Mouse (Mus musculus) right cerebral cortex, postnatal 10 days (tissue): ENCODE results near the gene Xpnpep3.

Source experiments
- DNase-seq, 2 experiments: peaks; one replicate each; pipeline ENCODE4 v3.0.0; 2021; ENCODE audit warnings: low spot score in 2 of 2

The Xpnpep3 gene

GRCm38 (mm10) chr15:81399297-81399637 is 671 bp upstream of the Xpnpep3 start:
- DNase-seq, result no peak

DNA sequence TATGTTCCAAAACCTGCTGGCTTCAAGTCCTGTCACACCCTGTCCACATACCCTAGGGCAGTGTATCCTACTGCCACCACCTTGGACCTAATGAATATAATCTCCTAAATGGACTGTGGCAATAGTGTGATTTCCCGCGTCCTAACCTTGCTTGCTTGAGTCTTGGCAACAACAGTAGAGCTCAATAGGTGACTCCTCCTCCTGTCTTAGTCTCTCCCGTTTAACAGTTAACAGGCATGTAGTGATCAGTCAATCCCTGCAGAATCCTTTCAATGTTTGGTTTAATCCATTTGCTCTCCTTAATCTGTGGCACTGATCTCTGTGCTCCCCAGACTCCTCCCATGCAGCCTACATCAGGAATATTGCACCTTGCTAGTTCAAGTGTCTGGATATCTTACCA is 5.1 kb downstream of the Xpnpep3 start:
- no peak for DNase-seq

DNA sequence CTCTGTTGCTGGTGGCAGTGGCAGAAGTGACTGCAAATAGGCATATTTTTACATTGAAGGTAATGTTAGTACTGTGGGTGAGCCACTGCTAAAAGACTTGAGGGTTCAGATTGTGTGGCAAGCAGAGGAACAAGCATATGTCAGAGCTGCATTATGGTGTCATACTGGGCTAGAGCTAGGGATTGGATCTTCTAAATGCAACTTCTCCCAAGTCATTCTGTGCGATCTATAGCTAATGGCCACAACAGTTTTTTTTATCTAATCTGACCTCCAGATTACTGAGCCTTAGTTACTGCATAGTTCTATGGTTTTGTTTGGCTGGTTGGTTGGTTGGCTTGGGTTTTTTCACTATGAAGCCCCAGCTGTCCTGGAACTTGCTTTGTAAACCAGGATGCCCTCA is 8.3 kb downstream of the Xpnpep3 start, which contains the start of gene Dnajb7:
Dnajb7 (minus strand) TSS at position 101 of the 400 bp plus-strand sequence.
- no peak for DNase-seq

- peak in 1 of 2 experiments; percentile 34 for DNase-seq
Measured at GRCm38 (mm10) chr15:81416763-81417310, 16.9 kb downstream of the Xpnpep3 start.

DNA sequence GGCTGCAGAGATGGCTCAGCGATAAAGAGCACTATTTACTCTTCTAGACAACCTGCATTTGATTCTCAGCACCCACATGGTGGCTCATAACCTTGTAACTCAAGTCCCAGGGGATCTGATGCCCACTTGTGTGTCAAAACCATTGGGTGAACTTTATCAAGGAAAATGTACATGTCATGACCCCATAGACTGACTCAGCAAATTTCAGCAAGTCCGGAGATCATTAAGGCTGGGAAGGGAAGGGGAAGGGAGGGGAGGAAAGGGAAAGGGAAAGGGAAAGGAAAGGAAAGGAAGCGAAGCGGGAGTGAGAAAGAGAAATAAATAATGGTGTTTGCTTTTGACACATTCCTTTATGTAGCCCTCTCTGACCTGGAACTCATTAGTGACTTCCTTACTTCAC is 18.1 kb downstream of the Xpnpep3 start:
- no peak for DNase-seq

DNA sequence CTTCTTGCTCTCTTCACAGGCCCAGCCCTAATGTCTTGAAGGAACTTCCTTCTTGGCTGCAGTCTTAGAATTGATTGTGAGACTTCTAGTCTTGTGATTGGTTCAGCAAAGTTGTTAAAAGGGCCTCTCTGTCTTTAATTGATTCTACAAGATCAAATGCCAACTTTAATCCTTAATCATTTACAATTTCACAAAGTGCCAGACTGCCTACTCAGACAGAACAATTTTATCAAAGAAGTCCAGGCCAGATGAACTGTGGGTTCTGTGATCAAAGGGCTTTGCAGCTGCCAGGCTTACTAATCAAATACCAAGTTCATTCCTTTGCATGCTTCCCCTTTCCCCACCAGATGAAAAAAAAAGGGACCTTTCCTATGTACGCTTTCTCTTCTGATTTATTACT is 21.5 kb downstream of the Xpnpep3 start:
- DNase-seq, result no peak

DNA sequence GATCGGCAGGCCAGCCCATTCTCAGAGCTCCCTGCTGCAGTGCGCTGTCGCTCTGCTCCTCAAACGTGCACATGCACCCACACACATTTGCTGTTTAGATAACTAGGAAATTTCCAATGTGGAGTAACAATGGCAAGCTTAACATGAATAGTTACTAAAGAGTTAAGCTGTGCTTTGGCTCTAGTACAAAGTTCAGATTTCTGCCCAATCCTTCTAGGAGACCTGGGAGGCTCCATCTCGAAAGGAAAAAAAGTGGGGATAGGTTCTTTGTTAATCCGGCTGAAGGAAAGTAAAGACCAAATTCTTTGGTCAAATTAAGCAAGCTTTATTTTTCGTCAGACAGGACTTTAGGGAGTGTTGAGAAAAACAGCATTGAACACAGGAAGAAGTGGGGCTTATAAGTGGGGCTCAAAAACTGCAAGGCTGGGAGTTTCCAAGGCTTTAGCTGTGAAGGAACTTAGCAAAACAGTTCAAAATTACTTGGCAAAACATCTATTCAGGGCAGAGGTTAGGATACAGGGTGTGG is 22.3 kb downstream of the Xpnpep3 start:
- DNase-seq, result no peak

- no peak for DNase-seq
Measured at GRCm38 (mm10) chr15:81425311-81425710, 25.4 kb downstream of the Xpnpep3 start.

GRCm38 (mm10) chr15:81427947-81428346 is 28.0 kb downstream of the Xpnpep3 start:
- DNase-seq, result no peak

GRCm38 (mm10) chr15:81431195-81431594 is 31.3 kb downstream of the Xpnpep3 start:
- DNase-seq, result no peak

DNA sequence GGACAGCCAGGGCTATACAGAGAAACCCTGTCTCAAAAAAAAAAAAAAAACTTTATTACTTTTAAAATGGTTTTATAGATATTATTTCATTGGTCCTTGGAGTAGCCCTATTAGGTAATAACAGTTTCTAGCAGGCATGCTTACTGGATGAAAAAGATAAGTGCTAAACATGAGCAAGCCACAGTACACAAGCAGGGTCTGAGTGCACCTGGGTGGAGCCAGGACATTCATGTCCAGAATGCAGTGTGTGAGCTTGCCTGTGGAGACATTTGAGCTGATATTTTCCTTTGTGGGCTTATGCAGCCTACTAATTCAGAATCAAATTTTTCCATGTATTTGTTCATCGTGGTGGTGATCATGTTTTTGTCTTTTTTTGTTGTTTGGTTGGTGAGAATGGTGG is 38.4 kb downstream of the Xpnpep3 start:
- DNase-seq, result no peak

GRCm38 (mm10) chr15:81439236-81439635 is 39.3 kb downstream of the Xpnpep3 start:
- no peak for DNase-seq

- DNase-seq, result peak; percentile 65 to 68
Measured at GRCm38 (mm10) chr15:81448463-81448862, 48.5 kb downstream of the Xpnpep3 start.

GRCm38 (mm10) chr15:81461523-81461922 is 61.6 kb downstream of the Xpnpep3 start:
- no peak for DNase-seq

GRCm38 (mm10) chr15:81465016-81465660 is 65.2 kb downstream of the Xpnpep3 start:
- no peak for DNase-seq

GRCm38 (mm10) chr15:81465901-81466737 is 66.2 kb downstream of the Xpnpep3 start, which contains the start of gene Rbx1:
Gene Rbx1, plus strand, starts transcription at chr15:81466296.
- peak; percentile 98 to 99 for DNase-seq

DNA sequence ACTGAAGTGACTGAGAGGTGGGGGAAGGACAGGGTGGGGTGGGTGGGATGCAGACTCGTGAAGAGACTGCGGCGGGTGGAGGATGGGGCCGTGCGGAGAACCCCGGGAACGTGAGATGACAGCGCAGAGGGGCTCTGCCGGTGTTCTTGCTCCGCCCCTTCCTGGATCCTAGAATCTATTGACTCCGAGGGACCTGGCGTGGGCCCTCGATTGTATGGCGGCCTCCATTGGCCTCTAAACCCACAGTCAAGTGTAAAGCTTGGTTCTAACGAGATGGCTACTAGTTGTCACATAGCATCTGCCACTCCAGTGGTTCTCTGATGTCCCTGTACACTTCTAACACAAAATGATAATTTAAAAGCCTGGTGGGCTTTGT is 66.8 kb downstream of the Xpnpep3 start:
- no peak for DNase-seq

DNA sequence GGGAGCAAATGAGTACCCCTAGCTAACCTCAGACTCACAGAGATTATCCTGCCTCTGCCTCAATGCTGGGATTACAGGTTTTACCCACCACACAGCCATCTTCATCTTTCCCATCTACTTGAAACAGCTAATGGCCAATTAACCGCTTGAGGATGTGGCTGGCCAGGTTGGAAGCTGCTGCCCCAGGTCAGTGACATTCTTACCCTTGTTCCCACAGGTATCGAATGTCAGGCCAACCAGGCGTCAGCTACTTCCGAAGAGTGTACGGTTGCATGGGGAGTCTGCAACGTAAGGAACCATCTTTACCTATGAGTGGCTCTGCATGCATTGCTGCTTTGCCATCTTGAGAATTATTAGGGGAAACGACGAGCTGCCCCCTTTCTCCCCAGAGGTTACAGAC is 70.8 kb downstream of the Xpnpep3 start:
- no peak for DNase-seq

- no peak for DNase-seq
Measured at GRCm38 (mm10) chr15:81472256-81472655, 72.3 kb downstream of the Xpnpep3 start.

DNA sequence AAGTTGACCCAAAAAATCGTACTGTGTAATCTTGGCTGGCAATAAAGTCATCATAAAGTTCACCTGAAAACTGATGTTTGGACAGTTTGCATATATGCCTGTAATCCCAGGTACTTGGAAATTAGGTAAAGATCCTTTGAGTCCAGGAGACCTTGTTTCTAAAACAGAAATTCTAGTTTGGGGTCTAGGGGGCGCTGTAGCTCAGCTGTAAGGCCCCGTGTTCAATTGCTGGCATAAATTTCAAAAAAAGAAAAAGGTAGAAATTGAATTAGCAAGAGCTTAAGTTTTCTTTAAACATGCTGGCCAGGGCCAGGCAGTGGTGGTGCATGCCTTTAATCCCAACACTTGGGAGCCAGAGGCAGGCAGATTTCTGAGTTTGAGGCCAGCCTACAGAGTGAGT is 75.7 kb downstream of the Xpnpep3 start:
- no peak for DNase-seq

- no peak for DNase-seq
Measured at GRCm38 (mm10) chr15:81476597-81476996, 76.7 kb downstream of the Xpnpep3 start.

DNA sequence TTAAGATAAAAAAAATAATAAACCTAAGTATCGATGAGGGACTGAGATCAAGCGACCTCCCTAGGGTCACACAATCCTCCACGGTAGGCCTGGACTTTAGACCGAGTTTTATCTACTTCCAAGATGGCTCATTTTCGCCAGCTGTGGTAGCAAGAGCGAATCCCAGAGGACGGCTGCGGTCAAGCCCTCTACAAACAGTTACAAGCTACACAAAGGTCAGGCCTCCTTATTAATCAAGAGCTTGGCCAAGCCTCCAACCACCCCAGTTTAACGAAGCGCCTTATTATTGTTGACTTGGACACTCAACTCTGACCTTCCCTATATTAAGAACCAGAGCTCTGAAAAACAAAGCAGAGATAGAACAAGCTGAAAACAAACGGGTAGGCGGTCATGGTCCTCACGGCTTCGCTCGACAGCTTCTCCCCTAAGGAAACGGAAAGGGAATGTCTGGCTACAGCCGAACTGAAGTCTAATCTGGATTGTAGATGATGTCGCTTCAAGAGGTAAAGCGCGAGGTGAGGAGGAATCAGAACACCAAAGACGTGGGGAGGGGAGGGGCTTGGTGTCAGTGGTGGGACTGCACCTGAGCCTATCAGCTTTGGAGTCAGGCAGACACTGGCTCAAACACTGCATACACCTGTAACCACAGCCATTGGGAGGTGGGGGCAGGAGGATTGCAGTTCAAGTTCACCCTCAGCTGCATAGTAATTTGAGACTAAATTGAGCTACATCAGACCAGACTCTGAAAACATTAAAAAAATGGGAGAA is 79.7 kb downstream of the Xpnpep3 start:
- no peak for DNase-seq
